Comparison of ENCODE assay signal across 16 mouse cellular contexts in the genomic region with DNA sequence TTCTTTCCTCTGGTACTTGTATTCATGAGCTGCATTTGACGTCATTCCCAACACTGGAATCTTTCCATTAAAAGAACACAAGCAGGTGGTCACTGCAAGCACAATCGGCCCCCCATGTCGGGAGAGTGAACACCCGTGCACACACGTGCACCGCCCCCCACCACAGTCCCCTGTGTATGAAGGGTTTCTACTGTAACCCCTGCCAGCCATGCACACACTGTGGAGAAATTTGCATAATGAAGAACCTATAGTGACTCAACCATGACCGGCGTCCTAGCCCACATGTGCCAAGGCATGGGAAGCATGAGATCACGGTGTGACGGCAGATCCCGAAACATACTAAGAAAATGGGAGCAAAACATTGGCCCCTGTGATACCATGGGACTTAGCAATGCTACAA.
"Had no signal": no experiment of that assay in that cellular context is flagged by ENCODE, and none has a peak within 500 bp of the region (broad histone marks: within the 10 kb centered on the region; RNA-seq: fewer than 3 reads in every experiment).

No protein-coding gene starts in this region.

- H3K36me3 ChIP-seq: kidney, embryonic 15.5 days; limb, embryonic 15.5 days; liver, embryonic 12.5 days; midbrain, embryonic 12.5 days; neural tube, embryonic 13.5 days had no signal

- H3K9ac ChIP-seq: kidney, embryonic 15.5 days; limb, embryonic 15.5 days; liver, embryonic 12.5 days; lung, embryonic 14.5 days; midbrain, embryonic 12.5 days; neural tube, embryonic 13.5 days had no signal

- H3K9me3 ChIP-seq: kidney, embryonic 15.5 days; limb, embryonic 15.5 days; liver, embryonic 12.5 days had no signal

- ATAC-seq: intestine, embryonic 16.5 days; liver, embryonic 12.5 days had no signal

- H3K27ac ChIP-seq: kidney, embryonic 15.5 days; limb, embryonic 15.5 days; liver, embryonic 12.5 days; midbrain, embryonic 12.5 days; neural tube, embryonic 13.5 days had no signal

- H3K4me2 ChIP-seq: kidney, embryonic 15.5 days; limb, embryonic 15.5 days; liver, embryonic 12.5 days; lung, embryonic 14.5 days; midbrain, embryonic 12.5 days; neural tube, embryonic 13.5 days had no signal

- H3K27me3 ChIP-seq: kidney, embryonic 15.5 days; limb, embryonic 15.5 days; liver, embryonic 12.5 days; midbrain, embryonic 12.5 days; neural tube, embryonic 13.5 days had no signal

- H3K4me1 ChIP-seq: limb, embryonic 15.5 days; liver, embryonic 12.5 days had no signal

- H3K4me3 ChIP-seq: kidney, embryonic 15.5 days; limb, embryonic 15.5 days; liver, embryonic 12.5 days; midbrain, embryonic 12.5 days; neural tube, embryonic 13.5 days had no signal

- DNase-seq: kidney, adult 2 months; kidney, postnatal 36 days; lung, postnatal 10 days; lung, postnatal 4 days; right cerebral cortex, adult 18-20 months; right cerebral cortex, postnatal 4 days; spleen, adult 18-20 months; thymus, adult 18-20 months; thymus, postnatal 14 days had no signal
